Mouse (Mus musculus) ovary, adult 18-20 months (tissue): ENCODE measurements around the gene Slc43a3.
"Not testable (repeated sequence)": the region's sequence is repeated elsewhere in the genome, so short reads cannot be mapped to it uniquely, and the experiment has no call there.

Experiments used
- DNase-seq: peaks from one replicate; pipeline ENCODE4 v3.0.0; 2022; ENCODE audit warnings: low spot score, mixed read lengths

Slc43a3 gene

GRCm38 (mm10) chr2:84936474-84937429, at the start of gene Slc43a3:
Slc43a3 (plus strand) TSS chr2:84936579.
- DNase-seq = peak; percentile 68

DNA sequence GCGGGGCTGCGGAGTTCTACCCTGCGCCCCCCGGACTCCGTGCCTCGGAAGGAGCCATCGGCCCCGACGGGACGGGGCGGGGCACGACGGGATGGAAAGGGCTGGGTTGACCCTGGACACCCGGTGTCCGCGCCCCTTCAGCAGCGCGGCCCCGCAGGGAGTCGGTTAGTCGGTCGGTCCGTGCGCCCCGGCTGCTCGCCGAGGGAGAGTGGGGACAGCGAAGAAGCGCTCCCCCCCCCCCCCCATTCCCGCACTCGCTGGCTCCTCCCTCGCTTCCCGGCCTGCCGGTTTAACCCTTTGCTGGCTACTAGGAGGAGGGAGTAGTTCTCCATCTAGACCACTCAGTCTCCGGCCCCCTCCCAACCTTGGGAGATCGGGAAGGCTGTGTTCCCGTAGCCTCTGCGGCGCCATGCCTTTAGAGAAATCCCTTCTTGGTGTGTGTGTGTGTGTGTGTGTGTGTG, 49.5 kb upstream of the Slc43a3 start:
- DNase-seq = no peak

- DNase-seq = no peak
These were observed 48.7 kb upstream of the Slc43a3 start for GRCm38 (mm10) chr2:84887411-84888271.

DNA sequence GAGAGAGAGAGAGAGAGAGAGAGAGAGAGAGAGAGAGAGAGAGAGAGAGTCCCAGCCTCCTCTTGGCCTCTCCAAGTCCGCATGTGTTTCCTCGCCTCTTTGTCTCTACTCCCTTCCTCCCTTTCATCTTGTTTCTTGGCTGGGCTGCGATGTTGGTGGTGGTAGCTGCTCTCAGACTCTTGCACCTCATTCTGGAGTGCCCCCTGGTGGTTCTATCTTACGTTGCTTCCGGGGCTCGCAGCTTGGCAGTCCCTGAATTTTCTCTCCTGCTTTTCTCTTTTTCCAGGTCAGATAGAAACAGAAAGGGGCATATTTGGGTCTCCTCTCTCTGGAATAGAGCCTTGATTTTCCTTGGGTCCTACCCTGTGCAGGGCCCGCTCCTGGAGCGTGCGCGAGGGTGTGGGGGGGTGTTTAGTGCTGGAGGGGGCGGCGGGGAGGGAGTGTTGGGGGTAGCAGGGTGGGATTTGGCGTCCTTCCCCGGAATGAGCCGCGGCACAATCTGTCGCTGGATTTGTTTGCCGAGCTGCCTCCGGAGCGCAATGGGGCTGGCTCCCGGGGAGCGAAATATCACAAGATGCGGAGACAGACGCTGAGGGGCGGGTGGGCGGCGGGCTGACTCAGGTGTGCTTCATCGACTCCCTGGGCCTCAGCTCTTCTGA, 47.6 kb upstream of the Slc43a3 start:
- DNase-seq = peak; percentile 61

- DNase-seq = no peak
These were observed 46.9 kb upstream of the Slc43a3 start for GRCm38 (mm10) chr2:84889316-84890044.

DNA sequence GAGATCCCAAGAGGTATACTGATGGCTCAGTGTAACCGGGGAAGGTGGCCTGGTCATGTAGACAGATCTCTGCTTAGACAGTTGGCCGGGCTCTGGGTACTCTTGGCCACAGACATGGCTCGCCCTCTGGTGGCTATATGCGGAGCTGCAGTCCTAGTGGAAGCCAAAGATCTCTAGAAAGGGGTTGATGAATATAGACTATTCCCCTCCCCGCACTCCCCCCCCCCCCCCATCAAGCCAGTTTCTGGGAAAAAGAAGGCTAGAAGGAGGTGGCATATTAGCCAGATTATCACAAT, 46.4 kb upstream of the Slc43a3 start:
- DNase-seq = peak; percentile 44

DNA sequence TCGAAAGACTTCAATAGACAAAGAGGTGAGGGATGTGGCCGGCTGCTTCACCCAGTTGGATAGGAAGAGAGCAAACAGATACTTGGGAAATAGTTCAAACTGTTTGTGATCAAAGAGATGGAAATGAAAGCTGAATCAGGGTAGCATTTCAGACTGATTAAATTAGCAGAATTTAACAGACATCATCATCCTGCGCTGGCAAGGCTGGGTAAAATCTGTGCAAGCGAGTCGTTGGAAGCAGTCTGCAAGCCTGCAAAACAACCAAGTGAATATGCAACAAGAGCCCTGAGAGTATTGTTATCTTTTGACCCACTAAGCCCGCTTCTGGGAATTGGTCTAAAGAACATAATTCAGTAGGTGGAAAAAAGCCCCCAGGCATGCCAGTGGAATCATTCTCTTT, 43.0 kb upstream of the Slc43a3 start:
- DNase-seq = no peak

GRCm38 (mm10) chr2:84895495-84896198, 40.7 kb upstream of the Slc43a3 start:
- DNase-seq = no peak

- not testable (repeated sequence) for DNase-seq
These were observed 39.7 kb upstream of the Slc43a3 start for GRCm38 (mm10) chr2:84896686-84897085.

DNA sequence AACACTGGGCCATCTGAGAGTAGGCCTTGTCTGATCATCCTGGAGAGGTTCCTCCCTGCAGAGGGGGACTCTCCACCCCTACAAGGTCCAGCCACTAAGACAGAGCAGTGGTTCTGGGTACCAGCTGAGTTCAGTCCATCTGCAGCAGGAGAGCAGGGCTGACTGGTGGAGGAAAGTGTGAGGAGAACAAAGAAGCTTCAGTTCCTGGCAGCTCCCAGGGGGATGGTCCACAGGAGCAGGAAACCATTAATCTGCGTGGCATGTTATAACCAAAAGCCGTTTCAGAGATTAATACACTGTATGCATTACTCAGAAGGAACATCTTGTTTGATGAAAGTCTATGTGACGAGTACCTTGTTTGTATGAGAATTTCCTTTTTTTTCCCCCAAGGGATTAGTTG, 23.7 kb upstream of the Slc43a3 start:
- no peak for DNase-seq

GRCm38 (mm10) chr2:84913881-84914280, 22.5 kb upstream of the Slc43a3 start:
- DNase-seq = no peak

- DNase-seq = no peak
These were observed 21.0 kb upstream of the Slc43a3 start for GRCm38 (mm10) chr2:84915330-84915729.

DNA sequence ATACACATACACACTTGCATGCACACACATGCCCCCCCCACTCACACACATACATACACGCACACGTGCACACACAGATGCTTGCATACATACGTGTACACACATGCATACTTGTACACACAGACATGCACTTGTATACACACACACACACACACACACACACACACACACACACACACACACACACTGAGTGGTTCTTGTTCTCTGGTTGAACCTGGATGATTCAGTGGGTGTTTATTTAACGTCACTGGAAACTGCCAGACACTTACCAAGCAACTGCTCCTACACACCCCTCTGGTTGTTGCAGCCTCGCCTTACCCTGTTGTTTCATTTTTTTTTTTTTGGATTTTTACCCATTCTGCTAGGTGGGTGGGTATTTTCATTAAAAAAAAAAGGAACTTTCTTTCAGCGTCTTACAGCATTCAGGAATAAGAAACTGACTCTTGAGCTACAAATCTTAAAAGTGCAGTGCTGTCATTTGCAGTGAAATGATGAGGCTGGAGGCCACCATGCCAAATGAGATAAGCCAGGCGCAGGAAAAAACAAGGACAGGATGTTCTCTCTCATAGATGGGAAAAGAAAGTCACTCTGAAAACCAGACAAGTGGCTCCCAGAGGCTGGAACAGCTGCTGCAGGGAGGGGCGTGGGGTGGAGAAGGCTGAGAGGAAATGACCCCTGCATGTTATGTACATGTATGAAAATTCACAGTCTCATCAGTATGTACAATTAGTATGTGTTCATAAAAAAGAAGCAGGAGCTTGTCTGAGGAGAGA, 19.6 kb upstream of the Slc43a3 start:
- DNase-seq = peak; percentile 20

DNA sequence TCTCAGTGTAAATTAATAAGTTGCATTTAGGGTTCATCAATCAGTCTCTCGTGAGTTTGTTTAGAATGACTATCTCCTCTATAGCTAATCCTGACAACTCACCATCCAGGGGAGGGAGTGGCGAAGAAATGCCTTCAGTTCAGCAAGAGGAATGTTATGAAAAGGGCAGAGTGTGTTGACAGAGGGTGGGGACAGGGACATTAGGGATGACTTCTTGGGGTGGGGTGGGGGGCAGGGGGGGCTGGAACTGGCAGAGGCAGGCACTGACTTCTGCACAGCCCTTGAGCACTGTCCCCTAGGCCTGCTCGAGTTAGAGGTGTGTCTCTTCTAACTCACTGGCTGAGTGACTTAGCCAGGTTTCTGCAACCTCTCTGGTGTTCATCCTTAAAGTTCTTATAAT, 18.2 kb upstream of the Slc43a3 start:
- no peak for DNase-seq

DNA sequence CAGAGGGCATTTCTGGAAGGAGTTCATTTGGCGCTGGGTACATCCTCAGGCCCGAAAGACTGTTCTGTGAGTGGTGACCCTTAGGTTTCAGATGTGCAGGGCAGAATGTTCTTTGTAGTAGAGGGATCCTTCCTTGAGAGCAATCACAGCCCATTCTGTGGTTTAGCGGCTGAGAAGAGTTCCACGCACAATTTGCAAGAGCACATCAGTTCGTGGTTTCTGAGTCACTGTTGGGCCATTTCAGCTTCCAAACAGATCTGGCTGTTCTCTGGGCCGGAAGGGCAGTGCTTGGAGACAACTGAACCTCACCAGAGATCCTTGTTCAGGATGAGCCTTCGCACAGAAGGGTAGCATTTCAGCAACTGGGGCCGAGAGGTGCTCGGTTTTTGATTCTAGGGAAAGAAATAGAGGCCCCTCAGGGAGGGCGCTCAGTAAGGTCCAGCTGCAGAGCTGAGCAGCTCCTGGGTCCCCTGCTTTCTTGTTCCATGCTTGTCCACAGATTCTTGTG, 16.7 kb upstream of the Slc43a3 start:
- DNase-seq = no peak

DNA sequence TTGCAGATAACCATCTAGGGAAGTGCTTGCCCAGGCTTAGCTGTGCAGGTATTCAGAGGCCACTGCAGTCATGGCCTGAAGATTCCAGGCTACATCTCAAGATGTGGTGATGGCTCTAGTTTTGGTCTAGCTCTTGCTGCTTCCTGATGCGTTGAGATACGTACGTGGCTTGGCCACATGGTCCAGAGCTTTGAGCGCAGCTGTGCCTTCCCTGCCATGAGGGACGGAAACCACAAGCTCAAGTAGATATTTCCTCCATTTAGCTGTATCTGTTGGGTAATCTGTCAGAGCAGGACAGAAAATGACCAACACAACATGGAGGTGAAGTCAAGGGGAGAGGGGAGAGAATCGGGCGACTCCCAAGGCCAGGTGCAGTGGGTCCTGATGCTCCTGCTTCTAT, 6.2 kb upstream of the Slc43a3 start:
- DNase-seq = no peak

DNA sequence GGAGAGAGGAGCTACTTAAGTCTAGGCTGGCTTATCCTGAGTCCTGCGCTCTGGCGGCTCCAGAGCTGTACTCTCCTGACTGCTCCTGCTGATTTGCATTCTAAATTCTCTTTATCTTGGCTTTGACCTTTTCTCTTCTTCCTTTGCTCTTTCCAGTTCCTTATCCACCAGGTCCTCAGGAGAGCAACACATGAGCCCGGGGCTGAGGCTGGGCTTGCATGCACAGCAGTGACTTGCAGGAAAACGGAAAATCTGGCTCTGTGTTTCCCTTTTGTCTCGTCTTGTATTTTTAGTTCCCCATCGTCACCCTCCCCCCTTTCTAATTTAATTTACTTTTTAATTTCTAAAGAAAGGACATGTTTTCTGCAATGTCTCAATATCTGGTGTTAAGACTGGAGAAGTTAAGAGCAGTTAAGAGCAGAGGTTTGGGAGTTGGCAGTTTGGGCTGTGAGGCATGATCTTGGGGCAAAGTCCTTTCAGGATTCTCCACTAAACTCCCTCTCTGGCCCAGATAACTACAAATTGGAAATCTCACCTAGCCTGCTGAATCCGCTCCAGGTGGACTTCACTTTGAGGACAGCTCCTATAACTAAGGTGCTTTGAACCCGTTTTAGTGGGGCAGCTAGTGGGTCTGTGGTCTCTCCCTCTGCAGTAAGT, 2.3 kb upstream of the Slc43a3 start:
- no peak for DNase-seq

GRCm38 (mm10) chr2:84934649-84935007, 1.8 kb upstream of the Slc43a3 start:
- DNase-seq = no peak

- DNase-seq = no peak
These were observed 1.3 kb upstream of the Slc43a3 start for GRCm38 (mm10) chr2:84935065-84935464.
